Mouse (Mus musculus): ENCODE results near the gene Fchsd2. TPM values are rescaled to one million over a fixed set of nuclear protein-coding genes. Genes with fewer than 3 reads are reported as not detected.

The Fchsd2 gene
- polyA plus RNA-seq, 1 experiment from 2014 or later: 19.0 TPM

DNA sequence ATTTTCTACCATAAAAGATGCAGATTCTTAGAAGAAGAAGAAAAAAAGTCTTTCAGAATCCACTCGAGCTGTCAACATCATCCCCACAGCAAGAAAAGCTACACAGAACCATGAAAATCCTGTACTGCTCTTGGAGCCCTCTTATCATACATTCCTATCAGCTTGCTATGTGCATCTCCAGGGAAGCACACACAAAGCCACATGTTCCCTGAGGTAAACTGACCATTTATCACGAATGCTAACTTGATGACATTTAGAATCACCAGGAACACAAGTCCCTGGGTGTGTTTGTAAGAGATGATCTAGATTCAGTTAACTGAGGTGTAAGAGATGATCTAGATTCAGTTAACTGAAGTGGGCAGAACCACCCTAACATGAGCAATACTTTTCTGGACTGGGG is 214.2 kb downstream of the Fchsd2 start:
- H3K4me1 ChIP-seq: peaks cover 20% of the 10 kb centered on the region
- no peak overlapping the region for H3K4me3 ChIP-seq
- H3K27me3 ChIP-seq (ENCODE audit: low read depth, poor library complexity, severe bottlenecking): no peaks in the 10 kb centered on the region
- no peaks in the 10 kb centered on the region for H3K9me3 ChIP-seq (replicated peaks)
- no peak overlapping the region for H3K27ac ChIP-seq (replicated peaks)
- H3K36me3 ChIP-seq: no peaks in the 10 kb centered on the region
- DNase-seq (ENCODE audit: low spot score): no peak
- 61% methylated on average over 2 of the region's 2 CpGs for WGBS

GRCm38 (mm10) chr7:101309985-101310326 is 217.3 kb downstream of the Fchsd2 start:
- Histone ChIP-seq H3K27ac (replicated peaks) (peak overlapping the region; percentile 90), H3K9me3 (replicated peaks) (no peaks in the 10 kb centered on the region), H3K4me3 (peak overlapping the region; percentile 71), H3K27me3 (ENCODE audit: low read depth, poor library complexity, severe bottlenecking) (no peaks in the 10 kb centered on the region), H3K4me1 (peaks cover 11% of the 10 kb centered on the region), H3K36me3 (no peaks in the 10 kb centered on the region)
- DNase-seq (ENCODE audit: low spot score): no peak
- WGBS: 40% methylated on average over 5 of the region's 5 CpGs

GRCm38 (mm10) chr7:101310327-101311028 is 217.8 kb downstream of the Fchsd2 start:
- Histone ChIP-seq H3K4me1 (peaks cover 11% of the 10 kb centered on the region), H3K9me3 (replicated peaks) (no peaks in the 10 kb centered on the region), H3K36me3 (no peaks in the 10 kb centered on the region), H3K27ac (replicated peaks) (peak overlapping the region; percentile 90), H3K27me3 (ENCODE audit: low read depth, poor library complexity, severe bottlenecking) (no peaks in the 10 kb centered on the region), H3K4me3 (peak overlapping the region; percentile 71)
- under 1% methylated on average over 43 of the region's 43 CpGs for WGBS
- peak; percentile 97 for DNase-seq (ENCODE audit: low spot score)

- peak overlapping the region; percentile 71 for H3K4me3 ChIP-seq
- no peak for DNase-seq (ENCODE audit: low spot score)
- no peaks in the 10 kb centered on the region for H3K9me3 ChIP-seq (replicated peaks)
- H3K36me3 ChIP-seq: no peaks in the 10 kb centered on the region
- peaks cover 11% of the 10 kb centered on the region for H3K4me1 ChIP-seq
- H3K27ac ChIP-seq (replicated peaks): peak overlapping the region; percentile 90
- no peaks in the 10 kb centered on the region for H3K27me3 ChIP-seq (ENCODE audit: low read depth, poor library complexity, severe bottlenecking)
- WGBS: 37% methylated on average over 2 of the region's 2 CpGs
Measured at GRCm38 (mm10) chr7:101311061-101311460, 218.4 kb downstream of the Fchsd2 start.

GRCm38 (mm10) chr7:101313033-101313432 is 220.4 kb downstream of the Fchsd2 start:
- H3K36me3 ChIP-seq: no peaks in the 10 kb centered on the region
- H3K27me3 ChIP-seq (ENCODE audit: low read depth, poor library complexity, severe bottlenecking): no peaks in the 10 kb centered on the region
- H3K4me1 ChIP-seq: peaks cover 11% of the 10 kb centered on the region
- no peak for DNase-seq (ENCODE audit: low spot score)
- no peak overlapping the region for H3K27ac ChIP-seq (replicated peaks)
- 83% methylated on average over 3 of the region's 3 CpGs for WGBS
- no peaks in the 10 kb centered on the region for H3K9me3 ChIP-seq (replicated peaks)
- no peak overlapping the region for H3K4me3 ChIP-seq

DNA sequence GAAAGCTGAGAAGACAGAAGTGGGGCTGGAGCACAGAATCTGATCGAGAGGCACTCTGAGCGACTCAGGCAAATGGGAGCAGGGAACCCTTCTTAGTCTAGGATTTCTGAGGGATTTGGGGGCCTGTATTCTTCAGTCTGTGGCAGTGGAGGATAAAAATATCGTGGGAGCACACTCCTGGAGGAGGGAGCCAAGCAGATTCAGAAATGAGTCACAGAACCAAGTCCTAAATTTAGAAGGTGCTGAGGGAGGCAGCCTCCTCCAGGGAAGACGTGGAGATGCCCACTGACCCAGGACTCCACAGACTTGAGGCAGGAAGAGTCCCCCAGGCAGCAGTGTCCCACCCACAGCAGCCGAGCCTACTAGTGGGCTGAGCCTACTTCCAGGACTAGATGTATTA is 221.7 kb downstream of the Fchsd2 start:
- WGBS: 76% methylated on average over 5 of the region's 5 CpGs

DNA sequence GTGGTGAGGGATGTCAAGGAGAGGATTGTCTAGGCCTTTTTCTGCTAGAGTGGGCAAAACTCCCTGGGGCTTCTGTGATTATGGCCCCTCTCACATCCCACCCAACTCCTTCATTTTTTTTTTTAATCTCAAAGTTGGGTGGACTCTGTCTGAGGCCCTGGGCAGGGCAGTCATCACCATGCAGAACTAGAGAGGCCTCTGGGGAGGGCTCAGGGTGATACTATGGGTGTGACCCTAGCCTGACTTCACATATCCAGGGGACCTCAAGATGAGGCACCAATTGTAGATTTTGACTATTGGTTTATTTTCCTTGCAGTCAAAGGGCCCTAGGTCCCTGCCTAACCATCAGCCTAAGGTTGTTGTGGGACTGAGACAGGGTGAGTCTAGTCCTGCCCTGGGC is 223.0 kb downstream of the Fchsd2 start:
- Histone ChIP-seq H3K27me3 (ENCODE audit: low read depth, poor library complexity, severe bottlenecking) (peaks cover 24% of the 10 kb centered on the region), H3K4me3 (no peak overlapping the region), H3K9me3 (replicated peaks) (no peaks in the 10 kb centered on the region), H3K36me3 (no peaks in the 10 kb centered on the region), H3K27ac (replicated peaks) (no peak overlapping the region), H3K4me1 (peaks cover 12% of the 10 kb centered on the region)
- no peak for DNase-seq (ENCODE audit: low spot score)

More for the DNA sequence above, 221.7 kb downstream of the Fchsd2 start:
- DNase-seq (ENCODE audit: low spot score): no peak
- no peak overlapping the region for H3K27ac ChIP-seq (replicated peaks)
- H3K4me1 ChIP-seq: peaks cover 11% of the 10 kb centered on the region
- peaks cover 11% of the 10 kb centered on the region for H3K27me3 ChIP-seq (ENCODE audit: low read depth, poor library complexity, severe bottlenecking)
- no peaks in the 10 kb centered on the region for H3K36me3 ChIP-seq
- no peaks in the 10 kb centered on the region for H3K9me3 ChIP-seq (replicated peaks)
- H3K4me3 ChIP-seq: no peak overlapping the region

- no peaks in the 10 kb centered on the region for H3K36me3 ChIP-seq
- no peaks in the 10 kb centered on the region for H3K9me3 ChIP-seq (replicated peaks)
- H3K27ac ChIP-seq (replicated peaks): no peak overlapping the region
- WGBS: 72% methylated on average over 6 of the region's 6 CpGs
- H3K4me1 ChIP-seq: peaks cover 12% of the 10 kb centered on the region
- H3K27me3 ChIP-seq (ENCODE audit: low read depth, poor library complexity, severe bottlenecking): peaks cover 31% of the 10 kb centered on the region
- no peak overlapping the region for H3K4me3 ChIP-seq
- DNase-seq (ENCODE audit: low spot score): no peak
Measured at GRCm38 (mm10) chr7:101316591-101317001, 223.9 kb downstream of the Fchsd2 start.

GRCm38 (mm10) chr7:101317014-101317413 is 224.4 kb downstream of the Fchsd2 start, which contains the start of gene Stard10:
TSS of gene Stard10 (plus strand) at chr7:101317086.
- peaks cover 17% of the 10 kb centered on the region for H3K4me1 ChIP-seq
- H3K36me3 ChIP-seq: no peaks in the 10 kb centered on the region
- 83% methylated on average over 3 of the region's 3 CpGs for WGBS

GRCm38 (mm10) chr7:101318848-101319247 is 226.2 kb downstream of the Fchsd2 start:
- Histone ChIP-seq H3K27ac (replicated peaks) (no peak overlapping the region), H3K27me3 (ENCODE audit: low read depth, poor library complexity, severe bottlenecking) (peaks cover 49% of the 10 kb centered on the region), H3K9me3 (replicated peaks) (no peaks in the 10 kb centered on the region), H3K4me3 (no peak overlapping the region), H3K36me3 (no peaks in the 10 kb centered on the region), H3K4me1 (peaks cover 33% of the 10 kb centered on the region)
- DNase-seq (ENCODE audit: low spot score): no peak
- whole genome bisulfite sequencing: 78% methylated on average over 4 of the region's 4 CpGs

More at GRCm38 (mm10) chr7:101317014-101317413, 224.4 kb downstream of the Fchsd2 start, which contains the start of gene Stard10:
- no peak within 1 kb of the TSS for H3K27ac ChIP-seq (replicated peaks)
- no peak for DNase-seq (ENCODE audit: low spot score)
- no peak within 1 kb of the TSS for H3K4me3 ChIP-seq
- peaks cover 35% of the 10 kb centered on the region for H3K27me3 ChIP-seq (ENCODE audit: low read depth, poor library complexity, severe bottlenecking)
- H3K9me3 ChIP-seq (replicated peaks): no peaks in the 10 kb centered on the region

DNA sequence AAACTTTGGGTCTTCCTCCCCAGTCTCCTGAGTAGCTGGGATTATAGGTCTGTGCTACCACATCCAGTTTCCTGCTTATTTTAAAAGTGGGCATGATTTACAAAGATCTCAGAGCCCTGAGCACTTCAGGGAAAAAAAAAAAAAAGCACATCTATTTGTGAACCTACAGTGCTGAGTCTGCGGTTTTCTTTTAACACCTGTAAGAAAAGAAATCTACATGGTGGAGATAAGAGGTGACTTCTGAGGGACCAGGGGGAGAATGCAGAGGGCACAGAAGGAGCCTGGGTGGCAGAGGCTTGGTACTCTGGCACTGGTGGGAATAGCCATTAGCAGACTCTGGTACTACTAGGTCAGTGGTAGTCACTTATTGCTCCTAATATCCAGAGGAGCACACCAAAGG is 227.1 kb downstream of the Fchsd2 start:
- Histone ChIP-seq H3K4me1 (peaks cover 33% of the 10 kb centered on the region), H3K27me3 (ENCODE audit: low read depth, poor library complexity, severe bottlenecking) (peaks cover 49% of the 10 kb centered on the region)
- WGBS: 86% methylated on average over 1 of the region's 1 CpGs

GRCm38 (mm10) chr7:101320399-101321217 is 227.9 kb downstream of the Fchsd2 start:
- Histone ChIP-seq H3K27ac (replicated peaks) (peak overlapping the region; percentile 83), H3K36me3 (no peaks in the 10 kb centered on the region), H3K9me3 (replicated peaks) (no peaks in the 10 kb centered on the region), H3K27me3 (ENCODE audit: low read depth, poor library complexity, severe bottlenecking) (peaks cover 49% of the 10 kb centered on the region), H3K4me3 (peak overlapping the region; percentile 84), H3K4me1 (peaks cover 33% of the 10 kb centered on the region)
- peak; percentile 67 for DNase-seq (ENCODE audit: low spot score)
- WGBS: 7% methylated on average over 28 of the region's 37 CpGs

More for the DNA sequence above, 227.1 kb downstream of the Fchsd2 start:
- no peak for DNase-seq (ENCODE audit: low spot score)
- Histone ChIP-seq H3K4me3 (no peak overlapping the region), H3K27ac (replicated peaks) (no peak overlapping the region), H3K9me3 (replicated peaks) (no peaks in the 10 kb centered on the region), H3K36me3 (no peaks in the 10 kb centered on the region)
